Mouse (Mus musculus) gonadal fat pad, adult 2 months (tissue): ENCODE data around the gene Chd6. TPM values are rescaled to one million over a fixed set of nuclear protein-coding genes. Genes with fewer than 3 reads are reported as not detected.

Experiments used
- DNase-seq: peaks from one replicate; pipeline ENCODE4 v3.0.0-alpha.2; 2012; ENCODE audit warnings: low read depth
- polyA plus RNA-seq: library from polyadenylated mRNA; depleted of rRNA; stranded (reverse); fragments of >200 nt; gene quantifications from 2 replicates; pipeline ENCODE4 v1.2.3, GENCODE M21; 2012; rRNA removed

Gene Chd6
- polyA plus RNA-seq, result 13.5 and 16.0 TPM in 2 replicates

- peak; percentile 85 for DNase-seq
These were observed at the start of gene Chd6 for GRCm38 (mm10) chr2:161108933-161109371. Chd6 (minus strand) TSS chr2:161109075.

- no peak for DNase-seq
These were observed 41.3 kb upstream of the Chd6 start for GRCm38 (mm10) chr2:161150004-161150842.

- no peak for DNase-seq
These were observed 39.6 kb upstream of the Chd6 start for GRCm38 (mm10) chr2:161148428-161149020.

GRCm38 (mm10) chr2:161147656-161148427 lies 39.0 kb upstream of the Chd6 start:
- no peak for DNase-seq

GRCm38 (mm10) chr2:161144799-161145198 lies 35.9 kb upstream of the Chd6 start:
- no peak for DNase-seq

- DNase-seq, result no peak
These were observed 30.0 kb upstream of the Chd6 start for GRCm38 (mm10) chr2:161138672-161139536.

- no peak for DNase-seq
These were observed 28.1 kb upstream of the Chd6 start for GRCm38 (mm10) chr2:161136999-161137398.

GRCm38 (mm10) chr2:161128367-161129111 lies 19.7 kb upstream of the Chd6 start:
- no peak for DNase-seq

GRCm38 (mm10) chr2:161112011-161112410 lies 3.1 kb upstream of the Chd6 start:
- DNase-seq, result no peak

GRCm38 (mm10) chr2:161109398-161109821 lies 535 bp upstream of the Chd6 start:
- no peak for DNase-seq

- no peak for DNase-seq
These were observed 569 bp downstream of the Chd6 start for GRCm38 (mm10) chr2:161108085-161108927.

GRCm38 (mm10) chr2:161107236-161107635 lies 1.6 kb downstream of the Chd6 start:
- DNase-seq, result no peak

- no peak for DNase-seq
These were observed 5.1 kb downstream of the Chd6 start for GRCm38 (mm10) chr2:161103769-161104168.

- DNase-seq, result no peak
These were observed 6.8 kb downstream of the Chd6 start for GRCm38 (mm10) chr2:161102102-161102501.

- DNase-seq, result no peak
These were observed 11.1 kb downstream of the Chd6 start for GRCm38 (mm10) chr2:161097746-161098145.

- DNase-seq, result no peak
These were observed 18.0 kb downstream of the Chd6 start for GRCm38 (mm10) chr2:161090746-161091405.

- DNase-seq, result no peak
These were observed 18.7 kb downstream of the Chd6 start for GRCm38 (mm10) chr2:161090200-161090599.

GRCm38 (mm10) chr2:161078590-161078989 lies 30.3 kb downstream of the Chd6 start:
- no peak for DNase-seq

- no peak for DNase-seq
These were observed 32.6 kb downstream of the Chd6 start for GRCm38 (mm10) chr2:161076262-161076661.
